Mouse (Mus musculus): Measurements from ENCODE around the gene Foxl1. TPM values are rescaled to one million over a fixed set of nuclear protein-coding genes. Genes with fewer than 3 reads are reported as not detected.

Gene Foxl1
- 0.01 and 0.04 TPM in 2 replicates for polyA plus RNA-seq (2012; rRNA removed)

GRCm38 (mm10) chr8:121127756-121128375 lies at the start of gene Foxl1:
Gene Foxl1 (plus strand): TSS chr8:121127940.

DNA sequence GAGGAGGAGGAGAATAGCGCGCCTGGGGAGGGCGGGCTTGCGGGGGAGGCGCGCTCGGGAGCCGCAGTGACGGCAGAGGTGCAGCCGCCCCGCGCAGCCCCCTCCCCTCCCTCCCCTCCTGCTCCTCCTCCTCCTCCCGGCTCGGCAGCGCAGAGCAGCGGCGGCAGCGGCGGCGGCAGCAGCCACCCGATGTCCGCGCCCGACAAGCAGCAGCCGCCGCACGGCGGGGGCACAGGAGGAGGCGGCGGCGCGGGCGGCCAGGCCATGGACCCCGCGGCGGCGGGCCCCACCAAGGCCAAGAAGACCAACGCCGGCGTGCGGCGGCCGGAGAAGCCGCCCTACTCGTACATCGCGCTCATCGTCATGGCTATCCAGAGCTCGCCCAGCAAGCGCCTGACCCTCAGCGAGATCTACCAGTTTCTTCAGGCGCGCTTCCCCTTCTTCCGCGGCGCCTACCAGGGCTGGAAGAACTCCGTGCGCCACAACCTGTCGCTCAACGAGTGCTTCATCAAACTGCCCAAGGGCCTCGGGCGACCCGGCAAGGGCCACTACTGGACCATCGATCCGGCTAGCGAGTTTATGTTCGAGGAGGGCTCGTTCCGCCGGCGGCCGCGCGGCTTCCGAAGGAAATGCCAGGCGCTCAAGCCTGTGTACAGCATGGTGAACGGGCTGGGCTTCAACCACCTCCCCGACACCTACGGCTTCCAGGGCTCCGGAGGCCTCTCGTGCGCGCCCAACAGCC lies 43.4 kb upstream of the Foxl1 start, which contains the start of gene Foxf1:
Gene Foxf1, plus strand, starts transcription at position 177 of the 742 bp plus-strand sequence.

DNA sequence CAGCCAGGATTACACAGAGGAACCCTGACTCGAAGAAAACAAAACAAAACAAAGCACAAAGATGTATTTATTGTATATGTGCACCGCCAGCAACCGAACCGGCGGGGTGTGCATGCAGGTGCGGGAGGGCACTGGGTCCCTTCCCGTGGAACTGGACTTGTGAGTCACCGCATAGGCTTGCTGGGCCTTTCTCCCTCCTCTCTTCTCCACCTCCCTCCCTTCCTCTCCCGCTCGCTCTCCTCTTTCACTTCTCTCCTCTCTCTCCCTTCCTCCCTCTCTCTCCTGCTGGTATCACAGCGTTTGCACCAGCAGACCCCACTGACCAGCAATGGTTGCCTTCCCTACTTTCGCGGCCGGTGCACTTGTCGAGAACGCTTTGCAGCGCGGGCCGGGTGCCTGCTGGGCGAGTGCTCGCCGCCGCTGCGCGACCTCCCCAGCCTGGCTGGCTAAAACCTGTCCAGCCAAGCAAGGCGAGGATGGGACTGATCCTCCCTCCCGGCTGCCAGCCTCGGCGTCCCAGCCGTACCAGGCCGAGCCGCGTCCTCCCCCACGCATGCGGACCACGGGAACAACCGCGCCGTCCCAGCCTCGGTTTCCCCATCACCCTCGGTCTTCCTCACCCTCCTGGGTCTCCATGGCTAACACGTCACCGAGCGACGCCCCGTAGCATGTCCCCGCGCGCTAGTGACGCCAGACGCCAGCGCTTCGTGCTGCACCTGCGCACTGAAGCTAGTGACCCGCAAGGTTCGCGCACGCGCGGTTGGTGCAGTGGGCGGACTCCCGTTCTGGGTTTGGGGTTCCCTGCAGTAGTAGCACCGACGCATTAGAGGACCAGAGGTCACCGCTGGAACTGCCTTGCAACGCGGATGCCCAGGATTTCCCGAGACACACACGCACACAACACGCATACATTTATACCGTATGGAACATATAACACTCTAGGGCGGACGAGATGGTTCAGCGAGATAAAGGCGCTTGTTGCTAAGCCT lies 19.8 kb upstream of the Foxl1 start, which contains the start of gene Mthfsd:
Gene Mthfsd, minus strand, starts transcription at position 725 of the 989 bp plus-strand sequence.

DNA sequence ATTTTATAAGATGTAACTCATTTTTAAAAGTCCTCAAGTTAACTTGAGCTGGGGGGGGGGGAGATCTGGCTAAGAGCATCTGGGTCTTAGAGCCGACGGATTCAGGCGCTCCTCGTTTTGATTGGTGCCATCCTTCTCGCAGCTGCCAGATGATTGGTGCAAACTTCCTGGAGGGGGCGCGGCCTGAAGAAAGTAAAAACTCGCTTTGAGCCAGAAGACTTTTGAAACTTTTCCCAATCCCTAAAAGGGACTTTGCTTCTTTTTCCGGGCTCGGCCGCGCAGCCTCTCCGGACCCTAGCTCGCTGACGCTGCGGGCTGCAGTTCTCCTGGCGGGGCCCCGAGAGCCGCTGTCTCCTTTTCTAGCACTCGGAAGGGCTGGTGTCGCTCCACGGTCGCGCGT lies 11.8 kb upstream of the Foxl1 start, which contains the start of gene Foxc2:
Gene Foxc2, plus strand, starts transcription at position 224 of the 400 bp plus-strand sequence.

Other genes with a start within 250 kb of the Foxl1 start
- 2.6 and 2.9 TPM in 2 replicates for gene Foxf1, start 43.6 kb upstream of the Foxl1 start, polyA plus RNA-seq (2012; rRNA removed)
- 18.4 and 21.1 TPM in 2 replicates for gene Mthfsd, start 19.5 kb upstream of the Foxl1 start, polyA plus RNA-seq (2012; rRNA removed)
- 0.03 and 0.05 TPM in 2 replicates for gene Foxc2, start 11.8 kb upstream of the Foxl1 start, polyA plus RNA-seq (2012; rRNA removed)

Measured in liver, embryonic 18 days (tissue).